Mouse (Mus musculus) ovary, adult 18-20 months (tissue): ENCODE data around the gene Llph.
A peak's percentile ranks its signal among the peaks of the same experiment; 100 is the strongest.

ENCODE experiments used
- DNase-seq: peaks from one replicate; pipeline ENCODE4 v3.0.0; 2022; ENCODE audit warnings: low spot score, mixed read lengths

Llph gene

GRCm38 (mm10) chr10:120219578-120220359 is 7.1 kb upstream of the Llph start:
- DNase-seq, result no peak

DNA sequence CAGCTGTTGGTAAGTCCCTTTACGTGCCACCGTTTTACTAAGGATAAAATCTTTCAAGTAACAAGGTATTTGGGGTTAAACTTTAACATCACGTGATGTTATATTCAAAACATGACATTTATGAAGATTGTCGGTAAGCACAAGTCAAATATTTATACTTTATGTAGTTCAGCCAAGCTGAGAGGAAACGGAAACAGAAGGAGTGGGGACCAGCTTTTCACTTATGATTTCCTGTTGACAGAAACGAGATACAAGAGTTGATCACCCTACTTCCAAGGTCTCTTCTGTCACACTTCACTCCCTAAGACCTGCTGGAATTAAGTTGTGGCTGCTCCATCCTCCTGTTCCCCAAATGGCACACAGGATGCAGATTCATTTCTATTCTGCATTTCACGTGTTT is 6.1 kb upstream of the Llph start:
- no peak for DNase-seq

DNA sequence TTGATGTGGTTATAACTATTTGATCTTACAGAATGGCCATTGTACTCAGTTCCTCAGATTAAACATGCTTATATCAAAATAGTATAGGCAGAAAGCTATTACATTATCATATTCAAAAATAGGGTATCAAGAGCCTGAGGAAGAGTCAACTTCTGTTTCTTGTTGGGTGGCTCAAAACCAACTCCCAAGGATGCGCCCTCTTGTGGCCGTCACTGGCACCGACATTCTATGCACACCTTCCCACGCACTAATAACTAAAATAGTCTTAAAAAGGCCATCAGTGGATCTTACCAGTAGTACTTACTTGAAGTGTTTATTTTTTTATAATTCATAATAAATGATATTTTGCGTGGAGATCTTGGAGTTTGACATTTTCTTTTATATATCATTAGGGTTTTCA is 4.8 kb downstream of the Llph start:
- no peak for DNase-seq

DNA sequence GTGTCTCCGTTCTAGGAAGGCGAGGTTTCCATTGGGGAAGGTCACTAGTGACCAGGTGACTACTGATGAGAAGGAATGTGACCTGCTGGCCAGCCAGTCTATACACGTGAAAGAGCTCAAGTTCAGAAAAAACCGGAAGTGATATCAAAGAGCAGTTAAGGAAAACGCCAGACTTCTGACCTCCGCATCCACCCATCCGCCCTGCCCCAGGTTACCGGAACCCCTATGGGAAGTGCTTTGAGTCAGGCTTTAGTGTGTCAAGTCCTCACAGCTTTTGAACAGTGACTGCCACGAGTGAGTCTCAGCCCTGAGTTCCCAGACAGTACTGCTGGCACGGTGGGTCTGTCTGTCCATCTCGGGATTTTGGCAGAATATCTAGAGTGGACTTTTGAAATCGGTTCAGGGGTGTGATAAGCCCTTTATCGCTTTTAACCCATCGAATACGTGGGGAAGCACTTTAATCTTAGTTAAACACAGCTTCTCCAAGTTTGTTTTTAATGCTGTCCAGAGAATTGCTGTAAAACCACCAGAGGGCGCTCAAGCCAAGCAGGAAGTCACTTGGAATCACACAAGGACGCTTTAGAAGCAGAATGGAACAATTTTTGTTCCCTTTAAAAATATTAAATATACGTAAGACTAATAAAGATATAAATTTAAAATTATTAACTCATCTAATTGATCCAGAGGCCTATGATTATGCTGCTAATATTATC is 6.9 kb downstream of the Llph start:
- no peak for DNase-seq

GRCm38 (mm10) chr10:120236855-120237254 is 10.0 kb downstream of the Llph start:
- DNase-seq, result no peak

- DNase-seq, result no peak
Observed at GRCm38 (mm10) chr10:120238241-120238640, 11.4 kb downstream of the Llph start.

DNA sequence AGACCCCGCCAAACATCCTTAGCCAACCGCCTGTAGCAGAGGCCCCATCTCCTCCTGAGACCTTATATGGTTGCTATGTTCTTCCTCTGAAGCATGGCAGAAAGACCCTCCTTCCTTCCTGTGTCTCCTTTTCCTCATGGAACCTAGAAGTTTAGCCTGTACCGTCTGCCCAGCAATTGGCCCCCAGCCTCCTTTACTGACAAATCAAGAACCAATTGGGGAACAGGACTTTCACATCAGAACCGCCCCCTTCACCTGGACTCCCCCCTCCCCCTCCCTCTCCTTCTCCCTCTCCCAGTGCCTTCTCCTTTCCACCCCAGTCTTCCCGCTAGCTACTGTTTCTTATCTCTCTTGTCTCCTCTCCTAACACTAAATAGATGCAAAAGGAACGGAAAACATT is 12.6 kb downstream of the Llph start:
- no peak for DNase-seq

GRCm38 (mm10) chr10:120242421-120242820 is 15.6 kb downstream of the Llph start:
- DNase-seq, result no peak

- no peak for DNase-seq
Observed at GRCm38 (mm10) chr10:120245681-120246080, 18.8 kb downstream of the Llph start.

DNA sequence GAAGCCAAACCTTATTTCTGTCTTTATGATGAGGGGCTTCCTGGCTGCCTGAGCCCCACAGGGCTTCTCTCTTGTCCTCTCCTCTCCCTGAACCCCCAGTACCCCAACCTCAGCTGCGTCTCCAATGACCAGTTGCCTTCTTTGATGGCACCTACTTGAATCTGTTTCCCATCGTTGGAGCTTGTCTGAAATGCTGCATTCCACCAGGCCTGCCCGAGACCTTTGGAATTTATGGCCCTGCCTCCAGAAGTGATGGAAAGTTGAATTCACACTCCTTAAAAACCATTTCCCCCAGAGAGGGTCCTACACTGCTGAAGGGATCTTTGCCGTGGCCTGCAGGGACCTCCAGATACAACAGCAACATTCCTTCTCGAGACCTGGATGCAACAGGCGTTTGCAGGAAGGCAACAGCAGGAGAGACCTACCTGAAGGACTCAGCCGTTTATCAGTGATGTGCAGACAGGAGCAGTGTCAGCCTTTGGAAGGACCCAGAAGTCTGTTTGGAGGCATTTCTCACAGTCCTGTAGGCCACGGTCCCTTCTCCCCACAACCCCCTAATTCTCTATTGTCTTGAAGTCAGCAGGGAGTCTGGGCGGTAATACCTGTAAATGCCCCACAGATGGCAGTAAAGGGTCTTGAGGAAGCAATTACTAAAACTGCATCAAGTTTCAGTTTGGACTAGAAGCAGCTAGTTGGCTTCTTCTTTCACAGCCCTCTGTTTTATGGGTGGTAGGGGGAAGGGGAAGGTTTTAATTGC is 20.3 kb downstream of the Llph start:
- DNase-seq, result peak; percentile 14

DNA sequence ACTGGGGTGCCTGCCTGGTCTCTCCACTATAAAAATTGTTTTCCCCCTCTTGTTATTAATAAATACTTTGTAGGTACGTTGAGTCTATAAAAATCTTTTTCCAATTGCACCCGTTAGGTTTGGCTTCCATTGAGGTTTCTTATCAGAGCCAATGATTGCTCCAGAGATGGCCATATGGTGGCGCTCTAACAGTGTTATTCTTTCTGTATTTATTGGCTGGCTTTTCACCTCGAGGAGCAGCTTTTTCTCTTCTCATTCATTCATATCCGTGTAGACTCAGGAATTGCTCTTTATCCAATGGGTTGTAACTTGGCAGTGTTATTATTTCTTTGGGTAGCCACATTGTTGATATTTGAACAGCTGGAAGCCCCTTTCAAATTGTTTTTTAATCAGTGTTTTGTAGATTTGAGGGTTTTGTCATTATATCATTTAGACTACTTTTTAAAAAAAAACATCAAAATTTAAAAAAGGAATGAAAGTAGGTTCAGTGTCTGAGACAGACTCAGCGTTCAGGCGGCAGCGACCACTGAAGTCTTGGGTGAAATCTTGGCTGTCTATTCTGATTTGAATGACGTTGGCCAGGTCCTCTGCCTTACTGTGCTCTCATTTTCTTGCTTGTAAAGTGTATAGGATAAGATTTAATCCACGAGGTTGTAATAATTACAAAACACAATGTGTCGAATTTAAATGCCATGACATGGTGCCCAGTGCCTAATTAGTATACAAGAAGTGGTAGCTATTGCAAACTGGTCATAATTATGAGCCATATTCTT is 24.2 kb downstream of the Llph start:
- DNase-seq, result no peak

DNA sequence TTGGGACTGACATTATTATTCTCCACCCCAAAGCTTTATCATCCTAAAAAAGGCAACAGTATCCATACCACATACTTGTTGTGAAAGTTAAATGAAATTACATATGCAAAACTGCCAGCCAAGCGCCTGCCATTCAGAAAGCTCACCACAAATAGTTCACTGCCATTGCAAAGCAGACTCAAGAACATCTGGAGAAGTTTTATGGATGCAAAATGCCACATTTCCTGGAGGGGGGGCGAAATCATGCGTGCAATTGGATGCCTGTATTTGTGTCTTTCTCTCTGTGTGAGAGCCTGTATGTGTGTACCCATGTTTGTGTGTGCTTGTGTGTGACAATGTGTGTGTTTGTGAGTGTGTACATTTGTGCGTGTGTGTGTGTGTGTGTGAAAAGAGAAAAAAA is 24.9 kb downstream of the Llph start:
- DNase-seq, result no peak

GRCm38 (mm10) chr10:120252800-120253199 is 25.9 kb downstream of the Llph start:
- no peak for DNase-seq

DNA sequence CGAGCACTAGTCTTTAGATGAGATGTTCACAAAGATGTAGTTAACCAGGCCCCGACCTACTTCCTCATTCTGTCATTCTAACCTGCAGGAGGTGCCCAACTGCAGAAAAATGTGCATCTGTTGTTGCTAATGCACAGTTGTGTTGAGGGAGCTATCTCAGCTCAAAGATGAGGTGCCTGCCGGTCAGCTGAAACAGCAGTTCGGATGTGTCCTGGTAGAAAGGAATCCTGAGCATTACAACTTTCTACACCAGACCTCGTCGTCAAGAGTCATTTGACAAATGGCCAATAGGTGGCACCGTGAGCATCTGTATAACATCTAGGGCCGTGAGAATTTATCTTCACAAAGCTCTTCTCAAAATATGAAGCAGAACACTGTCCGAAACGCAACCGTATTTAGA is 30.4 kb downstream of the Llph start:
- DNase-seq, result no peak

DNA sequence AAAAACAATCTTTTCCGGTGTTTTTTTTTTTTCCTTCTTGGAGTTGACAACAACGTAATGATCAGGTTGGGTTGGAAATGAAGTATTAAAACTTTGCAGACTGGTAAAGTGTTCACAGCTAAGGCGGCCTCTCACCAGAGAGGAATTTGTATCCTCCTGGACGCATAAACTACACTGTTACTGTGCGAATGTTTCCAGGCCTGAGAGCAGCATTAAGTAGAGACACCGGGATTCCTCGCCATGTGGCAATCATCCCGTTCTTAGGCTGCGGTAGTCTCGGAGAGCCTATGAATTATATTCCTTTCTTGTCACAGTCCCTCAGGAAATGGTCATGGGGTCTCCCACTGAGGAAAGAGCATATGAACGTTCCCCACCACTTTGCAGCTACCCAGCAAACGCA is 40.9 kb downstream of the Llph start:
- no peak for DNase-seq

DNA sequence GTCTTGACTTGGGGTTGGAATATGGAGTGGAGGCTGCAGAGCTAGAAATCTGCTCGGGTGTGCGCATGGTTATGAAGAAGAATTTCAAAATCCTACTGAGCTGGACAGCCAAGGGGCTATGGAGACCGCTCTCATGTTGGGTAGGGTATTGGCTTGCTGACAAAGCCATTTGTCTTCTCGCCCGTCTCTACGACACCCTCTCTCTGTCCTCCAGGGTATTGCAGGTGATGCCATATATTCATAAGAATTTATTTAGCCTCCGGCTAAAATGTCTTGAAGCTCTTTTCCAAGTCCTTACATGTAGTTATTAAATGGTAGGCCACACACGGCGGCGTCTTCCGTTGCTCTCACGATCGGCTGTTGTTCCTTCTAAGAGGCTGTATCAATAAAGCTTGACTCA is 43.1 kb downstream of the Llph start:
- DNase-seq, result no peak

GRCm38 (mm10) chr10:120270777-120271176 is 43.9 kb downstream of the Llph start:
- no peak for DNase-seq

DNA sequence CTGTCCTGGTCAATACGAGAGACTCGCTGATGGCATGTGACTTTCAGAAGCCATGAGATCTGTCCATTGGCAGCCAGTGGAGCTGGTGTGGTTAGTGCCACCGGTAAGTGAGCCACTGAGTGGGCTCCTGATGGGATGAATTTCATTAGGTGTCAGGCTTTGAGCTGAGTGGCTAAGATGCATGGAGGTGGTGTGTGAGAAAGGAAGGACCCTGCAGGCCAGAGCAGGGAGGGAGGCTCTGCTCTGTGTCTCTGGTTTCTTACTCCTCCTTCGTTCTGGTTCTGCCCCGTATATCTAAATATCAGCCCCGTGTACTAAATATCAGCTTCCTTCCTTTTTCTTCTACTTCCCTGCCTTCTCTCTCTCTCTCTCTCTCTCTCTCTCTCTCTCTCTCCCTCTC is 44.4 kb downstream of the Llph start:
- no peak for DNase-seq

- no peak for DNase-seq
Observed at GRCm38 (mm10) chr10:120271879-120272269, 45.0 kb downstream of the Llph start.

- DNase-seq, result no peak
Observed at GRCm38 (mm10) chr10:120272270-120272883, 45.5 kb downstream of the Llph start.

DNA sequence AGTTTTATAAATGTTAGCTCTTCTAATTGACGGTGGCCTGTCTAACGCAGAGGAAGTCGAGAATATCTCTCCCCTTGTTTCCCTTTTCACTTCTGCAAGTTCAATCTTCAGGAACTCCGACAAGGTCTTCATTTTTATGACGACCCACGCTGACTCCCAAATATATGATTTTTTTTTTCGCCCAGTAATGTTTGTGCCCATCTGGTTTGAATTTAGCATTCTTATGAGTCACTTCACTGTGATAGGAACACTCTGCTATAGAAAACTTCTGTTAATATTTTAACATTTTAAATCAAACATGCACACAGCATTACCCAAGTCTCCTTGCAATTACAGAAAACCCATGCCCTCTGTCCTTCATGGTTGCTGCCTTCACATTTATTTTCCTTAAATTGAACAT is 46.5 kb downstream of the Llph start:
- no peak for DNase-seq
